Mouse (Mus musculus): ENCODE measurements at regions not wholly inside any gene's neighbourhood (a gene's known extent, or its start where the extent isn't known, plus 50 kb on each side); places are given as distances from the start of the nearest gene placed in this dataset.

DNA sequence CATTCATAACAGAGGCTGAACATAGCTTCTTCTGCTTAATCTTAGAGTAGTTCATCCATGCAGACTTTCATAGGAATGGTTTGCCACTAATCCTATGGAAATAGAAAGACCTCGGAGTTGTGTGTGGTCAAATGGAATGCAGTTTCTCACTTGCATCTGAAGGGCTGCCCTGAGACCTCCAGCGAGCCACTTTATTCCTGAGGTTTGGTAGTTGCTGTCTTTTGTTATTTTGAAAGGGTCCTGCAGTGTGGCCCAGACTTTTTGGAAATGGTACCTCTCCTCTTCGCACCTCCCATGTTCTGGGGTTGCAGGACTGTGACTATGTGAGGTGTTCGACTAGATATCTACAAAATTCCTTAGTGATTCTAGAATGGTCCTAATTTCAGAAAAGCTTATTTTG is 489.0 kb downstream of the Rnf144b start:
- no peak for TF ChIP-seq EP300 (IDR thresholded peaks at IDR 0.05; ENCODE audit: low read depth)
- no peak for TF ChIP-seq CTCF (IDR thresholded peaks at IDR 0.05; ENCODE audit: low read depth)

All from heart, postnatal 0 days (tissue).